Mouse (Mus musculus): ENCODE measurements around the gene Cs.

DNA sequence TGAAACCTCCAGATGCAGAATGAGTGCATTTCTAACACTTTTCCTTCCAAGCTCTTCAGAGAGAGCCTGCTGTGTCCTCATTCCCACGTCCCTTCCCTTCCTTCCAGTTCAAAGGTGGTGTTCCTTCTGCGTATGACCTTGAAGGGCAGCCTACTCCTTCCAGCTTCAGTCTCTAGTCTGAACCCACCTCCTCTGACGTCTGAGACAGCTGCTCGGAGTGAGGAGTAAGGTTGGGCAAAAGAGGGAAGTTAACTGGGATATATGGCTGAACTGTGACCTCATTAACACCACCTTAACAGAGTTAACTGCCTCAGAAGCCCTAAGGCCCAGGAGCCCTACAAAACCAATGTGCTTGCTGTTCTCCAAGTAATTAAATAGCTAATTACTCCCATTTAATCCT, 33.1 kb downstream of the Cs start:
- no peak for TF ChIP-seq POLR2AphosphoS2 (IDR thresholded peaks at IDR 0.05; ENCODE audit: low read length)
- TF ChIP-seq POLR2A (IDR thresholded peaks at IDR 0.05; ENCODE audit: control insufficient read depth in 1 of 2, insufficient read depth in 1 of 2, low read depth in 1 of 2, low read length in 2 of 2, poor library complexity in 1 of 2) = no peak
- TF ChIP-seq EP300 (IDR thresholded peaks at IDR 0.05; ENCODE audit: low read depth in 1 of 2, low read length in 2 of 2) = no peak
- no peak for TF ChIP-seq NRF1 (IDR thresholded peaks at IDR 0.05; ENCODE audit: insufficient read depth, low read depth, low read length, poor library complexity, severe bottlenecking)
